18 mouse cellular contexts compared by ENCODE assay signal in genomic region chr11:119178317-119178716, GRCm38 (mm10). TPM values are rescaled to one million over a fixed set of nuclear protein-coding genes. Genes with fewer than 3 reads are reported as not detected.
DNase-seq lines count a peak whose midpoint lies in the region; ATAC-seq lines count a peak whose summit lies in the region.
"Had no signal": no experiment of that assay in that cellular context is flagged by ENCODE, and none has a peak within 500 bp of the region (broad histone marks: within the 10 kb centered on the region; RNA-seq: fewer than 3 reads in every experiment).

No protein-coding gene starts in this region.

- H3K36me3 ChIP-seq in neural tube, embryonic 11.5 days (ENCODE audit: control insufficient read depth, insufficient read depth, low read length) = no peaks in the 10 kb centered on the region; the same call in 1 of the 2 replicates
- H3K36me3 ChIP-seq in midbrain, embryonic 14.5 days (ENCODE audit: control insufficient read depth, insufficient read depth, low read length) = 0 out of 2 replicates have a peak, but pooled peaks cover 6% of the 10 kb centered on the region
- H3K36me3 ChIP-seq: heart, embryonic 10.5 days; intestine, embryonic 15.5 days; liver, embryonic 12.5 days had no signal

- no peak for DNase-seq in neural tube, embryonic 11.5 days (ENCODE audit: low spot score)
- no peak for DNase-seq in neural tube, embryonic 10.5 days (ENCODE audit: extremely low spot score, low spot score)
- peak; percentile 74 for DNase-seq in kidney, adult 9 months
- no peak for DNase-seq in midbrain, embryonic 14.5 days
- DNase-seq in adipocyte (ENCODE audit: low spot score) = no peak
- DNase-seq in frontal cortex, adult 2 months (ENCODE audit: extremely low spot score in 1 of 2, low spot score in 1 of 2) = no peak
- DNase-seq: adrenal gland, postnatal 36 days; cerebellum, postnatal 10 days; forebrain, postnatal 0 days; gastrocnemius, postnatal 36 days; heart, postnatal 14 days; right cerebral cortex, postnatal 25 days had no signal

- H3K9me3 ChIP-seq in neural tube, embryonic 11.5 days (ENCODE audit: control insufficient read depth, low read length) = no peaks in the 10 kb centered on the region
- H3K9me3 ChIP-seq in midbrain, embryonic 14.5 days (ENCODE audit: control insufficient read depth, low read length) = no peaks in the 10 kb centered on the region
- H3K9me3 ChIP-seq: heart, embryonic 10.5 days; intestine, embryonic 15.5 days; liver, embryonic 12.5 days; lung, embryonic 15.5 days had no signal

- peak overlapping the region; percentile 37; the same call in 1 of the 2 replicates for H3K9ac ChIP-seq in neural tube, embryonic 11.5 days (ENCODE audit: low read length)
- 0 out of 2 replicates have a peak overlapping the region, but pooled peaks have one; percentile 37 for H3K9ac ChIP-seq in midbrain, embryonic 14.5 days (replicated peaks; ENCODE audit: low read length)
- H3K9ac ChIP-seq: forebrain, postnatal 0 days; intestine, embryonic 15.5 days; liver, embryonic 12.5 days; lung, embryonic 15.5 days had no signal

- 0 out of 2 replicates have a peak overlapping the region, but pooled peaks have one; percentile 53 for H3K27ac ChIP-seq in neural tube, embryonic 11.5 days (ENCODE audit: low read depth, low read length)
- H3K27ac ChIP-seq in midbrain, embryonic 14.5 days (replicated peaks; ENCODE audit: low read depth, low read length) = peak overlapping the region; percentile 75; the same call in 1 of the 2 replicates
- H3K27ac ChIP-seq: heart, embryonic 10.5 days; intestine, embryonic 15.5 days; liver, embryonic 12.5 days; lung, embryonic 15.5 days had no signal

- ATAC-seq in neural tube, embryonic 11.5 days (ENCODE audit: insufficient read depth, low FRiP score, low TSS enrichment) = no peak
- no peak for ATAC-seq in midbrain, embryonic 14.5 days (ENCODE audit: low FRiP score, low TSS enrichment)
- no peak for ATAC-seq in cerebellum, adult (ENCODE audit: insufficient number of reproducible peaks, low FRiP score, low TSS enrichment)
- ATAC-seq: forebrain, postnatal 0 days; intestine, embryonic 15.5 days; liver, embryonic 12.5 days had no signal

- H3K4me2 ChIP-seq in neural tube, embryonic 11.5 days (ENCODE audit: low read depth) = no peak overlapping the region
- no peak overlapping the region for H3K4me2 ChIP-seq in midbrain, embryonic 14.5 days (ENCODE audit: low read length)
- H3K4me2 ChIP-seq: intestine, embryonic 15.5 days; liver, embryonic 12.5 days; lung, embryonic 15.5 days had no signal

- WGBS in neural tube, embryonic 11.5 days = 69% methylated on average over 8 of the region's 8 CpGs
- WGBS in midbrain, embryonic 14.5 days = 71% methylated on average over 8 of the region's 8 CpGs

- H3K4me1 ChIP-seq in neural tube, embryonic 11.5 days (ENCODE audit: control insufficient read depth, insufficient read depth, low read length) = peaks cover 28% of the 10 kb centered on the region
- H3K4me1 ChIP-seq in midbrain, embryonic 14.5 days (ENCODE audit: control insufficient read depth, insufficient read depth, low read length) = peaks cover 40% of the 10 kb centered on the region
- H3K4me1 ChIP-seq: liver, embryonic 12.5 days had no signal

- no peak overlapping the region for H3K4me3 ChIP-seq in neural tube, embryonic 11.5 days (ENCODE audit: low read depth, low read length)
- H3K4me3 ChIP-seq in midbrain, embryonic 14.5 days (replicated peaks; ENCODE audit: low read depth, low read length) = no peak overlapping the region
- H3K4me3 ChIP-seq: heart, embryonic 10.5 days; intestine, embryonic 15.5 days; liver, embryonic 12.5 days; lung, embryonic 15.5 days; myocyte had no signal

- no peaks in the 10 kb centered on the region for H3K27me3 ChIP-seq in neural tube, embryonic 11.5 days (ENCODE audit: control insufficient read depth, insufficient read depth, low read length)
- H3K27me3 ChIP-seq in midbrain, embryonic 14.5 days (ENCODE audit: control insufficient read depth, insufficient read depth, low read length) = no peaks in the 10 kb centered on the region
- H3K27me3 ChIP-seq: intestine, embryonic 15.5 days; liver, embryonic 12.5 days; lung, embryonic 15.5 days had no signal

RNA-seq across cellular contexts. Expression of gene Tbc1d16, which starts 50.0 kb away (rescaled TPM):
- 15.2 and 16.8 TPM in 2 replicates for polyA plus RNA-seq in neural tube, embryonic 11.5 days (2014; fragmentation: Nextera tagmentation; extraction: Ambion mirVana)
- 36.1 and 41.1 TPM in 2 replicates for polyA plus RNA-seq in midbrain, embryonic 14.5 days (2014; fragmentation: Nextera tagmentation; extraction: Ambion mirVana)
- polyA plus RNA-seq in frontal cortex, adult 2 months (2012; rRNA removed) = 17.9 and 20.6 TPM in 2 replicates

RNA-seq across cellular contexts. Expression of gene Ccdc40, which starts 50.1 kb away (rescaled TPM):
- 14.8 and 15.3 TPM in 2 replicates for polyA plus RNA-seq in neural tube, embryonic 11.5 days (2014; fragmentation: Nextera tagmentation; extraction: Ambion mirVana)
- 12.2 and 13.3 TPM in 2 replicates for polyA plus RNA-seq in midbrain, embryonic 14.5 days (2014; fragmentation: Nextera tagmentation; extraction: Ambion mirVana)
- polyA plus RNA-seq in frontal cortex, adult 2 months (2012; rRNA removed) = 1.7 and 1.9 TPM in 2 replicates
